Mouse (Mus musculus) regulatory T cell (primary cell): ENCODE data around the gene Zdhhc22.

Experiments
- in situ Hi-C: fragments of 300-600 bp; cut with MboI, MseI; formaldehyde crosslinking; loops from one replicate; pipeline ENCODE4 v1.15.1; 2025; ENCODE audit warnings: high pct_unique_total_duplicates

Gene Zdhhc22

DNA sequence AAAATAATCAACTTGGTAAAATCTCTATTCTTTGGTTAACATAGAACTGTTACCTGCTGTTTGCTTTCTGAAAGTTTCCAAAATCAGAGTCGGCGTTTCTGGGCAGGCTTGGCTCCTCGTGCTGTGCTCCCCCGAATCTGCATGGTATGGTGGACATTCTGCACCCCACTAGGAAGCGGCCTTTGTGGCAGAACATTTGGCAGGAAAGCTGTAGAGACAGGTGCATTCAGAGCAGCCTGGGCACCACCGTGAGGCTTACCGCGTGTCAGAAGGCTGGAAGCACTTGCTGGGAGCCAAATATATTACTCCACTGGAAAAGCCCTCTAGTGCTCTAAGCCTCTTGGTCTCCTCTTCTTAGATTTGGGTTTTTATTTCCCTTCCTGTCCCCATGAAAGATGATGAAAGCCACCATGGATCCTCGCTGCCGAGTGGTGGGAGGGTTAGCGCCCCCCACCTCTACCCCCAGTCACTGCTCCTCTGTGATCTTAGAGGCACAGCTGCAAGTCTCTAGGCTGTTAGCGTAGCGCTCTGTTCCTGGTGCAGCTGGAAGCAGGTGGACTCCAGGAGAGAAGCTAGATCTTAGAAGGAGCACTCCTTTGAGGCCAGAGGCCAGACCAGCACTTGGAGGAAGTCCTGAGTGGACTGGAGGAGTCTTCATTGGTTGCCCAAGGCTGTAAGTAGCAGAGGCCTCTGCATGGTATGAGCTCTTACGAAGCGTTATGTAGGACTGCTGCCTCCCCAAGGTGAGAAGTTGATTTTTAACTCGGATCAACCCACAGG lies 25.8 kb downstream of the Zdhhc22 start:
- in situ Hi-C loops: loop anchor here (10.0 kb wide), 1 partner anchor 300 kb away; the partner anchor contains the start of genes Ahsa1 and Vipas39

DNA sequence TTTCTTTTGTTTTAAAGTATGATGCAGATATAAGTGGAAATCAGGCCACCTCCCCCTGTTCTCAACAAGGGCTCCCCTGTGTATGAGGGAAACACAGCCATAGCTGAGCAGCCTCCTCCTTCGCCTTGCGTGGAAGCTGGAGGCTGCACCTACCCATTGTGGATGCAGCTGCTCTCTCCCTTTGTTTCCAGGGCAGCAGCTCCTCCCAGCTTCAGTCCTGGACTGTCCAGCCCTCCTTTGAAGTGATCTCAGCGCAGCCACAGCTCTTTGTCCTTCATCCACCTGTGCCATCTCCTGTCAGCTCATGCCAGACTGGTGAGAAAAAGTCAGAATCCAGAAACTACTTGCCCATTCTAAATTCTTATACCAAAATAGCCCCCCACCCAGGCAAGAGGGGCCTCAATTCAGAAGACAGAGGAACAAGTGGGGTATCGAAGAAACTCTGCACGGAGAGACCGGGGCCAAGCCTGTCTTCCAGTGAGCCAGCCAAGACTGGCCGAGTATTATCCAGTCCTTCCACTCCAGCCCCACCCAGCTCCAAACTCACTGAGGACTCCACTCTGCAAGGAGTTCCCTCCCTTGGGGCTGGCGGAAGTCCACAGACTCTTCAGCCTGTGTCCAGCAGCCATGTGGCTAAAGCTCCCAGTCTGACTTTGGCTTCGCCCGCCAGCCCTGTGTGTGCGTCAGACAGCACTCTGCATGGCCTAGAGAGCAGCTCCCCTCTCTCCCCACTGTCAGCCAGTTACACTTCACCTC lies 28.5 kb downstream of the Zdhhc22 start:
- in situ Hi-C loops: loop anchor here (10.0 kb wide), 1 partner anchor 303 kb away; the partner anchor contains the start of genes Ahsa1 and Vipas39

DNA sequence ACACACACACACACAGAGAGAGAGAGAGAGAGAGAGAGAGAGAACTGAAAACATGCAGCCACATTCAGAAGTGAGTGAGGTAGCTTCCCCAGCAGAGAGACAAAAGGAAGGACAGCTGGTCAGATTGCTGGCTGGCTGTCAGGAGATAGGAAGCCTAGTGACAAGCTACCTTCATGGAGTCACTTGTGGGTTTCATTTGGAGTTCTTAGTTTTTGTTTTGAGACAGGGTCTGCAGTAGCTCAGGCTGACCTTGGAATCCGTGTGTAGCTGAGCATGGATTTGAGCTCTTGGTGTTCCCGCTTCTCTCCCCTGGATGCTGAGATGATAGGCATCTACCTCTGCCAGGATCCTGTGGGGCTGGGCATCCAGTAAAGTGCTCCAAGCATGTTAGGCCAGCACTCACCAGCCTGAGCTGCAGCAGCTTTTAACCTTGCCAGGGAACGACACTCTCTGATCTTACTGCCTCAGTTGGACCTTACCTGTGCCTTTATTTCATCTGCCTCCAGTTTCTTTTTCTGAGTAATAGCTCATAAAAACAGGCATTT lies 29.4 kb downstream of the Zdhhc22 start:
- in situ Hi-C loops: loop anchor here (10.0 kb wide), 1 partner anchor 304 kb away; the partner anchor contains the start of genes Ahsa1 and Vipas39

DNA sequence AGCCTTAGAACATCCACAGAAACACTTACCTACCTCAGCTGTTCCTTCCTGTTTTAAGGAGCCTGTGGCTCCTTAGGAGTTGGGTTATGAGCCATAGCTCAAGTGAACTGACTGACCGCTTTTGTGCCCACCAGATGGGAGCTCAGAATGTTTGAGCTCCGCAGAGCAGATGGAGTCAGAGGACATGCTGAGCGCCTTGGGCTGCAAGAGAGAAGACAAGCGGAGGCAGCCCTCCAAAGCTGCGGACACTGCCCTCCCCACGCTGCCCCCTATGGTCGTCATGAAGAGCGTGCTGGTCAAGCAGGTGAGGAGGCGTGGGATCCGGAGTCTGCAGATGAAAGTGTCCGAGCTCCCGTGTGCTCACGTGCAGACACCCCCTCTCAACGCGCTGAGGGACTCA lies 30.1 kb downstream of the Zdhhc22 start:
- in situ Hi-C loops: loop anchor here (10.0 kb wide), 1 partner anchor 305 kb away; the partner anchor contains the start of genes Ahsa1 and Vipas39

DNA sequence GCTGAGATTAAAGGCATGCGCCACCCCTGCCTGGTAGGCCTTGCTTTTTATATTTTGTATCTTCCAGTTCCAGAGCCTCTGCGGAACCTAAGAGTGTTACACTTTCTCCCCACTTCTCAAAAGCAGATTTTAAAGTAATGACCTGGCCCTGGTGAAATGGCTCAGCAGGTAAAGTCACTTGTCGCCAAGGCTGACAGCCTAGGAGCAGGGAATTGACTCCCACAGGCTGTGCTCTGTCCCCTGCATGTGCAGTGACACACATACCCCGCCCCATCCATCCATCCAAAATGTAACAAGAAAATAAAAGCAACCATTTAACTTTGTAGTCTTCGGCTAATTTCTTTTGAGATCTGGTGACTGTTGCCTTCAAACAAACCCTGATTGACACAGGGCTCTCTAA lies 30.6 kb downstream of the Zdhhc22 start:
- in situ Hi-C loops: loop anchor here (10.0 kb wide), 1 partner anchor 305 kb away; the partner anchor contains the start of genes Ahsa1 and Vipas39

DNA sequence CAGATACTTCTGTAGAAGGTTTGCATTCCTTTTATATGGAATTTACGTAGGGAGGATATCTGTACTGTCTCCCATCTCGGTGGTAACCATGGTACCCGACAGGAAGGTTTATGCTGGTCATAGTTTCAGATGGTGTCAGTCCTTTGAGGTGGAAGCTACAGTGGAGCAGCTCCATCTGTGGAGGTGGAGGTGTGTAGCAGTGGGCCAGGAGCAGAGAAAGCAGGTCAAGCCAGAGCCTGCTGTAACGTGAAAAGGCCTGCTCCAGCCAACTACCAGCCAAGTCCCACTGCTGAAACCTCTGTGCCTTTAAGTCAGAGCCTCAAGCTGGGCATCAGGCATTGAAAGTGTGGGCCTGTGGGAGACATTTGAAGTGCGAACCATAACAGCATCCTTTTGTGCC lies 31.7 kb downstream of the Zdhhc22 start:
- in situ Hi-C loops: no loop called here

DNA sequence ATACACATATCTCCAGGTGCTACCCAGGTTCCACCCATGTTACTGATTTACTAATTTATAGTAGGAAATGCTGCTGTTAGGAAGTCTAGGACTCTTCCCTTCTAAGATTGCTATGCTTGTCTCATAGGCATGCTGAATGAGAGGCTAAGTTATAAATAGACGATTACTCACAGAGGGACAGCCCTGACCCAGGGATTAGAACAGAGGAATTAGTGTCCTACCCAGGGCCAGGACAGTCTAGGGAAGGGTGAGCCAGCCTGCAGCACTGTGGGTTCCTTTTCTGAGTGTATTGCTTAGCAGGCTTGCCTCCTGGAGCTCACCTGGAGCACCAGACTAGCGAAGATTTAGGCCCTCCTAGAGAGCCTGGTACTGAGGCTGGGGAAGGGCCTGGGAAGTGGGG lies 34.3 kb downstream of the Zdhhc22 start:
- in situ Hi-C loops: no loop called here

DNA sequence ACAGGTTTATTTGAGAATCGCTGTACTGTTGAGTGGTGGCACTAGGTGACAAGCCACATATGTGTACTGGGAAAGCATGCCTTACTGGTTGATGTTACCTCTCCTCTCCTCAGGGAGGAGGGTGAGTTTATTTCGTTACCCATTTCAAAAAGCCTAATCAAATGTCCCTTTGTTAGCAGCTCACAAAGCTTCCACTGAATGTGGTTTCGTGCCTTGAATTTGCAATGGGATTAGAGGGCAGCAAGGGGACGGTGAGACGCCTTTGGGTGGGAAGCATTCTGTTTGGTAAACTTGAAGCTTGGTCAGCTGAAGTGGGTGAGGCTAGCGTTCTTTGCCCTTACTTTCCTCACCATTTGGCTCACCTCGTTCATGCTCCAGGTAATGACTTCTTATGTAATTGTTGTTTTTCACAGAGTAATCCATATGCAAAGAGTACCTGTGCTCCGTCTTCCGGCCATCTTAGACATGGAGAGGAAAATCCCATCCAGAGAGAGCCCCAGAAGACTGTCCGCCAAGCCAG lies 37.8 kb downstream of the Zdhhc22 start:
- in situ Hi-C loops: no loop called here

DNA sequence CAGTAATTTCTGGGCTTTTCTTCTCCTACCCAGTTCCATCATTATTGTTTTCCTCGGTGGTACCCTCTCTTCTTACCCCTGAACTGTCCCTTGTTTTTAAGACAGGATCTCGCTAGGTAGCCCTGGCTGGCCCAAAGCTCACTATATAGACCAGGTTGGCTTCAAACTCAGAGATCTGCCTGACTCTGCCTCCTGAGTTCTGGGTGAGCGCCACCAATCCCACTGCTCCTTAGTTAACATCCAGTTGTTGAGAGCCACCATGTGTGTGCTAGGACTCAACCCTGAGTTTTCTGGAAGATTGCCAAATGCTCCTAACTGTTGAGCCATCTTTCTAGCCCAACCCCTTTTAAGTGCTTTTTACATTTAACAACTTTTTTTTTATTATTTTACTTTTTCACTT lies 39.3 kb downstream of the Zdhhc22 start:
- in situ Hi-C loops: no loop called here

DNA sequence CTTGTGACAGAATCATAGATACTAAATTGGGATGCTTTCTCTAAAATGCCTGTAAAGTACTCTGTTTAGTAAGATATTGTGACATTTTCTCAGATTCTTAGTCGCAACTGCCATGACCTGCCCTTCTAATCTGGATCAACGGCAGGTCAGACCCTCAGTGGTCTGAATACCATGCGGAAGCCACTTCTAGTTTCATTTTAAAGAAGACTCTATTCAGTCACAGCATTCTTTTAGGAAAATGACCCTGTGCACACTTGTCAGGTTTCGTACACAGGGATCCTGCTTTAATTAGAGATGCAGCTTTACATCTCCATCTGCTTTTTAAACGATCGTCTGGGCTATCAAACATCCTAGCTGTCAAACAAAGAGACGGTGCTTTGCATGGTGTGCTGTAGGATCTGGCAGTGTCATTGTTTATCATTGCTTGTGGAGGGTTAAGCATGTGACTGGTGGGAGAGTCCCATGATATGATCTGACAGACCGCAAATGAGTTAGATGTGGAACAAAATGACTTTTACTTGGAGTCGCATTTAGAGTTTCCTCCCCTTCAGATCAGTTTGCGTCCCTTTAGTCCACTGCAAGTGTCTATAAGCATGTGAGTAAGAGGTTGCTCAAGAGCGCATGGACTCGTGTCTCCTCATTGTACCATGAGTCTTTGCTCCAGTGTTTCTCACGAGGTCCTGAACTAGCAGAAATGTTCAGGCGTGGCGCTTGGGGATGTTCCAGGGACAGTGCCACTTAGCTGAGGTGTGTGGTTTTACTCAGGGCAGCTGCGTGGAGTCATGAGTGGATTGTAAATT lies 39.9 kb downstream of the Zdhhc22 start:
- in situ Hi-C loops: no loop called here

DNA sequence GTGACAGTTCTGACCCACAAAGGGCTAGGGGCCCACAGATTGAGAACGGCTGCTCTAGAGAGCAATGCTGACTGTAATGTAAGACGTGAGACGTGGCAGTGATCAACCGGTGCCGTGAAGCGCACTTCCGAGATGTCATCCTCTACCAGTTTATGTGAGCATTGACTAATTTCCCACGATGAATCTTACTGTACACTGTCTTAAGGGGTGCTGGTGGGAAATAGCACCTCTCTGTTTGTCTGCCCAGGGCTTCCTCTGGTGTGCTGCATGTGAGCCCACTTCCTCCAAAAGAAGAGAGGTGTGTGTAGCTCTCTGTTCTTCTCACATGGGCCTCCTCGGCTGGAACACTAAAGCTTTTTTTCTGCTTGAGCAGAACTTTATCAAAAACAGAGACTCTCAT lies 40.7 kb downstream of the Zdhhc22 start:
- in situ Hi-C loops: no loop called here

DNA sequence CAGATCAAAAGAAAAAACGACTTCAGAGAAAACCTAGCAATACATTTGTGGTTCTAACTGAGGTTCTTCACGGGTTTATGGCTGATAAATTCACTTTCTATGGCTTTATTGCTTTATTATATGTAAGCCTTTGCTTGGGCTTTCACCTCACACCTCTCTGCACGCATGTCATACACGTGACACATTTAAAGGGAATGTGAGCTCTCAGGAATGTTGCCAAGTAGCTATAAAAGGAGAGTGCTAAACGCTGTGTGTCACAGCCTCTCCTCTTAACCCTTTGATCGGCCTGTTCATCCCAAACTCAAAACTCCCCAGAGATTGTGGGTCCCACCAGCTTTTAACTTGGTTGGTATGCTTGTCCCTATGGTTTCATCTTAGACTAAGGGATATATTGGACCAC lies 41.6 kb downstream of the Zdhhc22 start:
- in situ Hi-C loops: no loop called here

DNA sequence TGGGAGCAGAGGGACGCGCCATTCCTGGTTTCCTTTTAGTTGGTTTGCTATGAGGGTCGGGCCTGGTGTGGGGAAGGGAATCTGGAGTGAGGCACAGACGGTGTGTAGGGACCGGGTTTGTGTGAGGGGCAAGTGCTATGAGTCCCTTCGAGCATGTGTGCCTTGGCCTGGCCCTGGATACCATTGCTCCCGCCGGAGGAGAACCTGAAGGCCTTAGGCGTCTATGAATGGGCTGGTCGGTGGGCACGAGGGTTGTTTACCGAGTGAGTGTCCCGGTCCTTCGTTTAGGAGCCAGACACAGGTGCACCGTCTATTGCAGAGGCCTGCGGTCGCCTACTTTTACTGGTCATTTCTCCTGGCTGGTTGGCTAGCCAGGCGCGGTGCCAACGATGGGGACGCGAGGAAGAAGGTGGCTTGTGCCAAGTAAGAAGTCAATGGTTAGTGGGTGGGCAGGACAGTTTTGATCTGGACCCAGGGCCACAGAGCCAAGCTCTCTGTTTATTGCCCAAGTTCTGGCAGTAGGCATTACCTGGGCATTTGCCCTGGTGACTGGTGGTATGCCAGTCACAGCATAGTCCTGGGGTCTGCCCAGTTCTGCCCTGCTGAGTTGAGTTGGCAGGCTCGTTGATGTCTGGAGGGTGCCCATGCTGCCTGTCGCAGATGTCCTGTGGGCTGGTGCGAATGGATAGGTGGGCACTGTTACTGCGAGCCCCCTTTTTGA lies 42.4 kb downstream of the Zdhhc22 start:
- in situ Hi-C loops: no loop called here

DNA sequence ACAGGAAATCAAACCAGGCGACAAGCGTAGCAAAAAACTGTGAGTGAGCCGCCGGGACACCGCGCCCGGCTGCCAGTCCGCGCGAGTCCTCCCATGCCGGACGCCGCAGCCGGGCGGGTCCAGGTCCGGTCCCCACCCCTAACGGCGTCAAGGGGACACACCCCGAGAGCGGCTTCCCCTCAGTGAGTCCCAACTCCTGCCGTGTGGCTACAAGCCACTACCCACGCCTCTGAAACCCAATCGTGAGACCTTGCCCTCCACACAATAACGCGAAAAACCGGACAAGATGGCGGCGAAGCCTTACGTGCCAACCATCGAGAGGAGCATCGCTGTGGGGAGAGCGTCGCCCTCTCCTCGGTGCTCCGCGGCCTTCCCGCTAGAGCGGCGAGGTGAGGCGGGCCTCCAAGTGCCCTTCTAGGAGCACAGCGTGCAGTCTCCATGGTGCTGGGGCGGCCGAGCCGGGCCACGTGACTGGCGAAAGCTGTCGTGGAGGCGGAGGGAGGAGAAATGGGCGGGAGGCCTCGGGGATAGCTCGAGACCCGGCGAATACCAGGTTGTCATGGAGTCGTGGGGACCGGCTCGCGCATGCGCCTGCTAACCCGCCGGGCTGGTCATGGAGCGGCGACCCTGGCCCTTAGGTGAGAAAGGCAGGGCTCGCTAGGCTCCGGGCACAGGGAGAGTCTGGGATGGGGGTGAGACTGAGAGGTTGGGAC lies 43.2 kb downstream of the Zdhhc22 start, which contains the start of gene Cipc:
Gene Cipc, plus strand, starts transcription at position 182 of the 713 bp plus-strand sequence.
- in situ Hi-C loops: no loop called here

DNA sequence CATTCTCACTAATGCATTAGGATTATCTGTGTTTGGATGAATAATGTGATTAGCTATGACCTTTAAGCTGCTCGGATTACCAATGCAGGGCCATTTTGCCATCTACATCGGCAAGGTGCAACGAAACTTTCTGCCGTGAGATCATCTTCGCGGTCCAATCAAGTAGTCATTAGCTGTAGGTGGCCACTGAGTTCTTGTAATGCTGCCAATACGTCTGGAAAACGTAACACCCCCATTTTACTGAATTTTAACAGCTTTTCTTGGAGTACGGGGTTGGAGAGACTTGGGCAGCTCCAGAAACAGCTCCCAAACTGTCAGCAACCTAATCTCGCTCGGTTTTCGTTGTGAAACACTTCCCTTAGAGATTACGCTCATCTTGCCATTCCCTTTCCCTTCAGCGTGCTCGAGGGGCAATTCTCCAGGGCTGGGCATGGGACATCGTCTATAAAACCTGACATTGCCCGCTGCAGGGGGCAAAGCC lies 43.9 kb downstream of the Zdhhc22 start:
- in situ Hi-C loops: no loop called here

DNA sequence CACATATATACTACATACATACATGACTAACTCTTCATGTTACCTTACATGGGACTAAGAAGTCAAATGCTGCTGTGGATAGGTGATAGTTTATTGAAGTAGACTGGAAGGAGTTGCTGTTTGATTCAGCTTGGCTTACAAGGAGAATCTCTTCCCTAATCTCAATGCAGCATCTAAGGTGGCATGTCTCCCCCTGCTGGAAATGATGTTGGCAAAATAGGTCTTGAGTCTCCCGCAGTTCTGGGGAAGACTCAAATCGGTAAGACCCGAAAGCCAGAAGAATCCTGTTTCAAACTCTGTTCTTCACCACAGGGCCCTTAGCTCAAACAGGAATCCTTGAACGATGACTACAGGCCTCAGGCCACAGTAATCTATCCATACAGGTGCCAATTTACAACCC lies 45.1 kb downstream of the Zdhhc22 start:
- in situ Hi-C loops: no loop called here

DNA sequence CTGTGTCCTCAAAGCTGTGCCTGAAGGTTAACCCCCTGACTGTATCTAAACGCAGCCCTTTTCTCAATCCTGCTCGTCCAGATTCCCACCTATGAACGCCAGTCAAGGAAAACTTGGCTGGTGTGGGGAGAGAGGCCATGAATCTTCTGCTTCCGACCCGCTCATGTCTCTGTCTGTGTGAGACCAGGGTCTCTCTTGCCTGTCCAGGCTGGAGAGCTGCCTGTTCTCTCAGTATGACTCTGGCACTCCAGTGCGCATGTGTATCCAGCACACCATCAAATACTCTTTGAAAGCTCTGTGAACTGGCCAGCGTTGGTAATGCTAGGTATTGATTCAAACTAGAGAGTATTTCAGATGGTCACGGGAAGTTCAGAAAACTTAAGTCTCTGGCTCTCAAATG lies 46.8 kb downstream of the Zdhhc22 start:
- in situ Hi-C loops: no loop called here

DNA sequence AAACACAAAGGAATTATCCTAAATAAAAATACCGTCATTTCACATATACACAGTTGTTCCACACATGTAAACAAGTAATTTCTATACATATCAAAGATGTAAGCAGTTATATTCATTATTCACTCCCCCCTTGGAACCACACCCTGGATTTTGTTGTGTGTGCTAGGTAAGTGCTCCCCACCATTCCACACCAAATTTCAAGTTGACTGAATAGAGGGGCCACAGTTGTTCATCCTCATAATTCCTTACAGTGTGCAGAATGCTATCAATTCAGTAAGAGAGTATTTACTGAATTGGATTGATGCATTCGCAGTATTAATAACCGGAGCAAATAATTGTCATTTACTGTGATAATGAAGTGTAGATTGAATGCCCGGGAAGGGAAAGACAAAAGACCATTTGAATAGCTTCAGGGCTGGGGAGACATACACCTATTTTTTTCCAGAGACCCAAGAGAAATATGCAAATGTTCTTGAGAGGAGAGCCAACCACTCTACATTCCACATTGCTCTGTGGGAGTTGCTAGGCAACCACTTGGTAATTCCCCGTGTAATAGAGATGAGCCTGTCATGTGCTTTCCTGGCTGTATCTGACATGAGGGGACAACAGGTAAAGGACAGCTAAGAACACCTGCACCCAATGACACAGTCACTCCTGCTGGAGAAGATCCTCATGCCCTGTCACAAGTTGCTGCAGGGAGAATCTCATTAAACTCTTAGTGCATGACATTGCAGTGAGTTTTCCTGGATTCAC lies 48.3 kb downstream of the Zdhhc22 start:
- in situ Hi-C loops: no loop called here

DNA sequence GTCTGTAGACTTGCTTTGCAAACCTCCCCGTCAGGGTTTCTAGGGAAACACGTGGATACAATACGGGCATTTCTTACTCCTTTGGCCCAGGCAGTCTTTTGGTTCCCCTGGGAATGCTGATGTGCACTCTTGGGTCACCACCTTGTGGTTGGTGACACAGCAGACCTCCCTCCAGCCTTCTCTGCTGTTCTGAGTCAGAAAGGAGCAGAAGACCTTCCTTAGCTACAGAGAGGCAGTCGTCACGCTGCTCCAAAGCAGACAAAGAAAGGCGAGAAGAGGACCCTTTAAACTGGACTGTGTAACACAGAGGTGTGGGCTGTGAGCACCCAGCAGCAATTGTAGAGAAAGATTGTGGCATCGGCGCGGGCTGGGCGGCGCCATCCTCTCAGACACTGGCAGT lies 49.1 kb downstream of the Zdhhc22 start:
- in situ Hi-C loops: no loop called here
